Mouse (Mus musculus): Measurements from ENCODE around the gene Sirt5. TPM values are rescaled to one million over a fixed set of nuclear protein-coding genes. Genes with fewer than 3 reads are reported as not detected.

The Sirt5 gene
- 31.4 and 32.1 TPM in 2 replicates for polyA plus RNA-seq (2016; fragmentation: Nextera tagmentation; extraction: Ambion mirVana)

GRCm38 (mm10) chr13:43364985-43365824, at the start of gene Sirt5:
Sirt5 (plus strand) TSS chr13:43365496.
- Histone ChIP-seq H3K36me3 (replicated peaks) (no peaks in the 10 kb centered on the region; the same call in 1 of the 2 replicates), H3K27ac (replicated peaks) (peak within 1 kb of the TSS; percentile 93), H3K4me1 (peaks cover 17% of the 10 kb centered on the region), H3K9me3 (no peaks in the 10 kb centered on the region), H3K4me3 (peak within 1 kb of the TSS; percentile 74), H3K27me3 (replicated peaks; ENCODE audit: low read depth, poor library complexity, severe bottlenecking) (no peaks in the 10 kb centered on the region)
- 16% methylated on average over 42 of the region's 42 CpGs for WGBS
- peak; percentile 97 for DNase-seq (ENCODE audit: low spot score)

GRCm38 (mm10) chr13:43317411-43317810, 47.9 kb upstream of the Sirt5 start:
- H3K9me3 ChIP-seq: 0 out of 2 replicates have a peak, but pooled peaks cover 2% of the 10 kb centered on the region
- H3K27me3 ChIP-seq (replicated peaks; ENCODE audit: low read depth, poor library complexity, severe bottlenecking): no peaks in the 10 kb centered on the region
- 83% methylated on average over 5 of the region's 5 CpGs for WGBS
- H3K27ac ChIP-seq (replicated peaks): no peak overlapping the region
- no peak overlapping the region for H3K4me3 ChIP-seq
- no peaks in the 10 kb centered on the region for H3K4me1 ChIP-seq
- no peak for DNase-seq (ENCODE audit: low spot score)
- no peaks in the 10 kb centered on the region for H3K36me3 ChIP-seq (replicated peaks)

- Histone ChIP-seq H3K4me1 (no peaks in the 10 kb centered on the region), H3K4me3 (no peak overlapping the region), H3K27me3 (replicated peaks; ENCODE audit: low read depth, poor library complexity, severe bottlenecking) (no peaks in the 10 kb centered on the region), H3K9me3 (0 out of 2 replicates have a peak, but pooled peaks cover 2% of the 10 kb centered on the region), H3K27ac (replicated peaks) (no peak overlapping the region), H3K36me3 (replicated peaks) (no peaks in the 10 kb centered on the region)
- no peak for DNase-seq (ENCODE audit: low spot score)
- WGBS: 85% methylated on average over 3 of the region's 3 CpGs
Observed at GRCm38 (mm10) chr13:43319396-43319795, 45.9 kb upstream of the Sirt5 start.

GRCm38 (mm10) chr13:43321492-43321891, 43.8 kb upstream of the Sirt5 start:
- no peak overlapping the region for H3K4me3 ChIP-seq
- H3K4me1 ChIP-seq: no peaks in the 10 kb centered on the region
- no peaks in the 10 kb centered on the region for H3K27me3 ChIP-seq (replicated peaks; ENCODE audit: low read depth, poor library complexity, severe bottlenecking)
- 76% methylated on average over 2 of the region's 2 CpGs for WGBS
- no peak for DNase-seq (ENCODE audit: low spot score)
- no peak overlapping the region for H3K27ac ChIP-seq (replicated peaks)
- H3K36me3 ChIP-seq (replicated peaks): no peaks in the 10 kb centered on the region
- H3K9me3 ChIP-seq: 0 out of 2 replicates have a peak, but pooled peaks cover 2% of the 10 kb centered on the region

GRCm38 (mm10) chr13:43325427-43325826, 39.9 kb upstream of the Sirt5 start:
- Histone ChIP-seq H3K36me3 (replicated peaks) (no peaks in the 10 kb centered on the region), H3K4me3 (no peak overlapping the region), H3K27ac (replicated peaks) (no peak overlapping the region), H3K4me1 (no peaks in the 10 kb centered on the region), H3K27me3 (replicated peaks; ENCODE audit: low read depth, poor library complexity, severe bottlenecking) (no peaks in the 10 kb centered on the region), H3K9me3 (0 out of 2 replicates have a peak, but pooled peaks cover 2% of the 10 kb centered on the region)
- no peak for DNase-seq (ENCODE audit: low spot score)
- 77% methylated on average over 1 of the region's 1 CpGs for WGBS

GRCm38 (mm10) chr13:43331721-43332444, 33.4 kb upstream of the Sirt5 start:
- no peak overlapping the region for H3K27ac ChIP-seq (replicated peaks)
- 42% methylated on average over 11 of the region's 11 CpGs for WGBS

GRCm38 (mm10) chr13:43332591-43332990, 32.7 kb upstream of the Sirt5 start:
- DNase-seq (ENCODE audit: low spot score): peak; percentile 42
- Histone ChIP-seq H3K4me1 (peaks cover 13% of the 10 kb centered on the region), H3K9me3 (no peaks in the 10 kb centered on the region), H3K36me3 (replicated peaks) (no peaks in the 10 kb centered on the region), H3K27me3 (replicated peaks; ENCODE audit: low read depth, poor library complexity, severe bottlenecking) (no peaks in the 10 kb centered on the region), H3K27ac (replicated peaks) (no peak overlapping the region), H3K4me3 (no peak overlapping the region)
- 43% methylated on average over 7 of the region's 7 CpGs for WGBS

More at GRCm38 (mm10) chr13:43331721-43332444, 33.4 kb upstream of the Sirt5 start:
- Histone ChIP-seq H3K9me3 (no peaks in the 10 kb centered on the region), H3K27me3 (replicated peaks; ENCODE audit: low read depth, poor library complexity, severe bottlenecking) (no peaks in the 10 kb centered on the region), H3K36me3 (replicated peaks) (no peaks in the 10 kb centered on the region), H3K4me1 (peaks cover 13% of the 10 kb centered on the region), H3K4me3 (no peak overlapping the region)
- no peak for DNase-seq (ENCODE audit: low spot score)

- H3K9me3 ChIP-seq: no peaks in the 10 kb centered on the region
- 81% methylated on average over 12 of the region's 12 CpGs for WGBS
- H3K27me3 ChIP-seq (replicated peaks; ENCODE audit: low read depth, poor library complexity, severe bottlenecking): no peaks in the 10 kb centered on the region
- H3K36me3 ChIP-seq (replicated peaks): no peaks in the 10 kb centered on the region
- H3K4me3 ChIP-seq: no peak overlapping the region
- H3K4me1 ChIP-seq: peaks cover 19% of the 10 kb centered on the region
- H3K27ac ChIP-seq (replicated peaks): 0 out of 2 replicates have a peak overlapping the region, but pooled peaks have one; percentile 27
- no peak for DNase-seq (ENCODE audit: low spot score)
Observed at GRCm38 (mm10) chr13:43336425-43337221, 28.7 kb upstream of the Sirt5 start.

GRCm38 (mm10) chr13:43338001-43338400, 27.3 kb upstream of the Sirt5 start:
- H3K27me3 ChIP-seq (replicated peaks; ENCODE audit: low read depth, poor library complexity, severe bottlenecking): no peaks in the 10 kb centered on the region
- H3K27ac ChIP-seq (replicated peaks): no peak overlapping the region
- DNase-seq (ENCODE audit: low spot score): no peak
- WGBS: 93% methylated on average over 8 of the region's 8 CpGs
- H3K36me3 ChIP-seq (replicated peaks): no peaks in the 10 kb centered on the region
- no peaks in the 10 kb centered on the region for H3K9me3 ChIP-seq
- H3K4me3 ChIP-seq: no peak overlapping the region
- peaks cover 9% of the 10 kb centered on the region for H3K4me1 ChIP-seq

- 72% methylated on average over 4 of the region's 4 CpGs for WGBS
- H3K27me3 ChIP-seq (replicated peaks; ENCODE audit: low read depth, poor library complexity, severe bottlenecking): no peaks in the 10 kb centered on the region
- no peaks in the 10 kb centered on the region for H3K9me3 ChIP-seq
- no peak overlapping the region for H3K27ac ChIP-seq (replicated peaks)
- DNase-seq (ENCODE audit: low spot score): no peak
- H3K4me1 ChIP-seq: peaks cover 9% of the 10 kb centered on the region
- H3K36me3 ChIP-seq (replicated peaks): no peaks in the 10 kb centered on the region
- H3K4me3 ChIP-seq: no peak overlapping the region
Observed at GRCm38 (mm10) chr13:43338632-43339031, 26.7 kb upstream of the Sirt5 start.

- Histone ChIP-seq H3K4me3 (no peak overlapping the region), H3K9me3 (no peaks in the 10 kb centered on the region), H3K27me3 (replicated peaks; ENCODE audit: low read depth, poor library complexity, severe bottlenecking) (no peaks in the 10 kb centered on the region), H3K27ac (replicated peaks) (no peak overlapping the region), H3K4me1 (peaks cover 4% of the 10 kb centered on the region), H3K36me3 (replicated peaks) (no peaks in the 10 kb centered on the region)
- DNase-seq (ENCODE audit: low spot score): no peak
Observed at GRCm38 (mm10) chr13:43346825-43347224, 18.5 kb upstream of the Sirt5 start.

- H3K27me3 ChIP-seq (replicated peaks; ENCODE audit: low read depth, poor library complexity, severe bottlenecking): no peaks in the 10 kb centered on the region
- peaks cover 4% of the 10 kb centered on the region for H3K4me1 ChIP-seq
- 86% methylated on average over 8 of the region's 8 CpGs for WGBS
- DNase-seq (ENCODE audit: low spot score): no peak
- no peaks in the 10 kb centered on the region for H3K9me3 ChIP-seq
- no peak overlapping the region for H3K27ac ChIP-seq (replicated peaks)
- no peak overlapping the region for H3K4me3 ChIP-seq
- no peaks in the 10 kb centered on the region for H3K36me3 ChIP-seq (replicated peaks)
Observed at GRCm38 (mm10) chr13:43349376-43349775, 15.9 kb upstream of the Sirt5 start.

All from embryonic facial prominence, embryonic 10.5 days (tissue).